14 mouse cellular contexts compared by ENCODE assay signal in genomic region chr5:118051981-118052662, GRCm38 (mm10). TPM values are rescaled to one million over a fixed set of nuclear protein-coding genes. Genes with fewer than 3 reads are reported as not detected.
DNase-seq lines count a peak whose midpoint lies in the region; ATAC-seq lines count a peak whose summit lies in the region.
"Had no signal": no experiment of that assay in that cellular context is flagged by ENCODE, and none has a peak within 500 bp of the region (broad histone marks: within the 10 kb centered on the region; RNA-seq: fewer than 3 reads in every experiment).

No protein-coding gene starts in this region.

- H3K36me3 ChIP-seq in heart, embryonic 16.5 days (ENCODE audit: control insufficient read depth, insufficient read depth) = no peaks in the 10 kb centered on the region
- no peaks in the 10 kb centered on the region for H3K36me3 ChIP-seq in heart, embryonic 11.5 days (ENCODE audit: control insufficient read depth, insufficient read depth, low read length)
- H3K36me3 ChIP-seq in stomach, embryonic 15.5 days = no peaks in the 10 kb centered on the region
- H3K36me3 ChIP-seq in hindbrain, embryonic 11.5 days (ENCODE audit: control insufficient read depth, insufficient read depth, low read length) = no peaks in the 10 kb centered on the region
- H3K36me3 ChIP-seq: embryonic facial prominence, embryonic 13.5 days; G1E; hindbrain, embryonic 10.5 days; neural tube, embryonic 13.5 days had no signal

- peak; percentile 71 to 74 for DNase-seq in cerebellum, postnatal 14 days
- DNase-seq in kidney, adult 18-20 months = peak; percentile 80
- DNase-seq in adipocyte (ENCODE audit: low spot score) = no peak
- no peak for DNase-seq in hindbrain, embryonic 11.5 days (ENCODE audit: low spot score)
- DNase-seq: layer of hippocampus, postnatal 36 days; thymus, postnatal 25 days had no signal

- no peak overlapping the region for H3K27ac ChIP-seq in heart, embryonic 16.5 days (ENCODE audit: low read length)
- H3K27ac ChIP-seq in heart, embryonic 11.5 days (ENCODE audit: low read depth, low read length) = no peak overlapping the region
- peak overlapping the region; percentile 54; the same call in 1 of the 2 replicates for H3K27ac ChIP-seq in stomach, embryonic 15.5 days
- H3K27ac ChIP-seq in hindbrain, embryonic 11.5 days (ENCODE audit: low read depth, low read length) = no peak overlapping the region
- H3K27ac ChIP-seq: embryonic facial prominence, embryonic 13.5 days; hindbrain, embryonic 10.5 days; liver, embryonic 14.5 days; neural tube, embryonic 13.5 days had no signal

- H3K4me2 ChIP-seq in heart, embryonic 16.5 days (ENCODE audit: low read depth, low read length) = no peak overlapping the region
- no peak overlapping the region for H3K4me2 ChIP-seq in heart, embryonic 11.5 days
- no peak overlapping the region for H3K4me2 ChIP-seq in stomach, embryonic 15.5 days
- no peak overlapping the region for H3K4me2 ChIP-seq in hindbrain, embryonic 11.5 days (replicated peaks; ENCODE audit: low read depth, low read length)
- H3K4me2 ChIP-seq: embryonic facial prominence, embryonic 13.5 days; neural tube, embryonic 13.5 days had no signal

- no peak overlapping the region for H3K9ac ChIP-seq in heart, embryonic 16.5 days (ENCODE audit: low read length)
- H3K9ac ChIP-seq in heart, embryonic 11.5 days (ENCODE audit: low read depth, low read length) = no peak overlapping the region
- H3K9ac ChIP-seq in stomach, embryonic 15.5 days = no peak overlapping the region
- no peak overlapping the region for H3K9ac ChIP-seq in hindbrain, embryonic 11.5 days (ENCODE audit: low read depth, low read length)
- H3K9ac ChIP-seq: embryonic facial prominence, embryonic 13.5 days; liver, embryonic 14.5 days; neural tube, embryonic 13.5 days had no signal

- peaks cover 11% of the 10 kb centered on the region for H3K4me1 ChIP-seq in heart, embryonic 16.5 days (ENCODE audit: control insufficient read depth, insufficient read depth, low read length)
- peaks cover 6% of the 10 kb centered on the region; the same call in 1 of the 2 replicates for H3K4me1 ChIP-seq in heart, embryonic 11.5 days (ENCODE audit: control insufficient read depth, insufficient read depth, low read length)
- H3K4me1 ChIP-seq in stomach, embryonic 15.5 days = no peaks in the 10 kb centered on the region
- H3K4me1 ChIP-seq in hindbrain, embryonic 11.5 days (replicated peaks; ENCODE audit: control insufficient read depth, insufficient read depth, low read length) = no peaks in the 10 kb centered on the region

- no peak overlapping the region for H3K4me3 ChIP-seq in heart, embryonic 16.5 days (ENCODE audit: low read length)
- no peak overlapping the region for H3K4me3 ChIP-seq in heart, embryonic 11.5 days (ENCODE audit: low read depth, low read length)
- H3K4me3 ChIP-seq in stomach, embryonic 15.5 days (replicated peaks) = no peak overlapping the region
- H3K4me3 ChIP-seq in hindbrain, embryonic 11.5 days (ENCODE audit: low read depth, low read length) = no peak overlapping the region
- H3K4me3 ChIP-seq: embryonic facial prominence, embryonic 13.5 days; hindbrain, embryonic 10.5 days; neural tube, embryonic 13.5 days had no signal

- 58% methylated on average over 8 of the region's 8 CpGs for WGBS in heart, embryonic 16.5 days
- 77% methylated on average over 8 of the region's 8 CpGs for WGBS in heart, embryonic 11.5 days (ENCODE audit: insufficient replicate concordance)
- 61% methylated on average over 8 of the region's 8 CpGs for WGBS in stomach, embryonic 15.5 days
- 79% methylated on average over 8 of the region's 8 CpGs for WGBS in hindbrain, embryonic 11.5 days

- ATAC-seq in heart, embryonic 16.5 days (replicated peaks; ENCODE audit: extremely low read depth, insufficient read depth, low FRiP score) = peak; percentile 23; the same call in 1 of the 2 replicates
- no peak for ATAC-seq in heart, embryonic 11.5 days (replicated peaks; ENCODE audit: insufficient number of reproducible peaks, low FRiP score, low TSS enrichment)
- ATAC-seq in stomach, embryonic 15.5 days (ENCODE audit: insufficient read depth, low FRiP score, low read depth) = peak; percentile 90
- no peak for ATAC-seq in hindbrain, embryonic 11.5 days (ENCODE audit: low FRiP score)

- no peaks in the 10 kb centered on the region for H3K9me3 ChIP-seq in heart, embryonic 16.5 days (replicated peaks; ENCODE audit: control insufficient read depth, low read length)
- no peaks in the 10 kb centered on the region for H3K9me3 ChIP-seq in heart, embryonic 11.5 days (replicated peaks; ENCODE audit: control insufficient read depth, low read length)
- H3K9me3 ChIP-seq in stomach, embryonic 15.5 days = no peaks in the 10 kb centered on the region
- no peaks in the 10 kb centered on the region for H3K9me3 ChIP-seq in hindbrain, embryonic 11.5 days (ENCODE audit: control insufficient read depth, low read length)
- H3K9me3 ChIP-seq: embryonic facial prominence, embryonic 13.5 days; hindbrain, embryonic 10.5 days; neural tube, embryonic 13.5 days had no signal

- no peaks in the 10 kb centered on the region for H3K27me3 ChIP-seq in heart, embryonic 16.5 days (ENCODE audit: control insufficient read depth, insufficient read depth, low read length)
- no peaks in the 10 kb centered on the region for H3K27me3 ChIP-seq in heart, embryonic 11.5 days (ENCODE audit: control insufficient read depth, insufficient read depth, low read length)
- H3K27me3 ChIP-seq in stomach, embryonic 15.5 days (replicated peaks) = no peaks in the 10 kb centered on the region
- no peaks in the 10 kb centered on the region for H3K27me3 ChIP-seq in hindbrain, embryonic 11.5 days (ENCODE audit: control insufficient read depth, insufficient read depth, low read length)
- H3K27me3 ChIP-seq: embryonic facial prominence, embryonic 13.5 days; neural tube, embryonic 13.5 days had no signal

RNA-seq across cellular contexts. Expression of gene Tesc, which starts 24.6 kb away (rescaled TPM):
- 9.8 and 10.6 TPM in 2 replicates for polyA plus RNA-seq in heart, embryonic 16.5 days (2015; fragmentation: Nextera tagmentation; extraction: Ambion mirVana)
- polyA plus RNA-seq in heart, embryonic 11.5 days (2014; fragmentation: Nextera tagmentation; extraction: Ambion mirVana) = 17.9 and 21.3 TPM in 2 replicates
- 16.0 and 17.7 TPM in 2 replicates for polyA plus RNA-seq in stomach, embryonic 15.5 days (2015; fragmentation: Nextera tagmentation; extraction: Ambion mirVana)
- 0.63 and 1.4 TPM in 2 replicates for polyA plus RNA-seq in hindbrain, embryonic 11.5 days (2014; fragmentation: Nextera tagmentation; extraction: Ambion mirVana)
- polyA plus RNA-seq: G1E had no signal

Comparison
In these comparisons a context has a peak if more than half of its experiments do, and no peak if none do; other contexts are left out.
1. ATAC-seq: peak in heart, embryonic 16.5 days (single experiment) and stomach, embryonic 15.5 days (single experiment); none in heart, embryonic 11.5 days (single experiment) and hindbrain, embryonic 11.5 days (single experiment).
2. DNase-seq: peak in cerebellum, postnatal 14 days (2 of 2) and kidney, adult 18-20 months (single experiment); none in adipocyte (single experiment) and hindbrain, embryonic 11.5 days (single experiment).